Mouse (Mus musculus) midbrain, embryonic 14.5 days (tissue): ENCODE results near the gene Aldh18a1. TPM values are rescaled to one million over a fixed set of nuclear protein-coding genes. Genes with fewer than 3 reads are reported as not detected.

ENCODE experiments used
- ATAC-seq: fragments of 200-750 bp; cut with Nextera tagmentation; 2 replicates; pipeline ENCODE4 v1.8.0; 2017; ENCODE audit warnings: moderate number of reproducible peaks, moderate library complexity; ENCODE audit not compliant: low FRiP score, low TSS enrichment
- DNase-seq: peaks from one replicate; pipeline ENCODE4 v3.0.0-alpha.2; 2015
- H3K27ac ChIP-seq: fragments of 300-500 bp; sonication (generic); replicated peaks from 2 replicates; pipeline ENCODE4 v1.5.1; 2014; ENCODE audit warnings: mild to moderate bottlenecking, low read depth, low read length, moderate library complexity
- H3K27me3 ChIP-seq: fragments of 300-500 bp; sonication (generic); 2 replicates; pipeline ENCODE4 v1.6.1; 2014; ENCODE audit warnings: low read length, control low read depth, mixed read lengths; ENCODE audit not compliant: control insufficient read depth, insufficient read depth
- H3K36me3 ChIP-seq: fragments of 300-500 bp; sonication (generic); 2 replicates; pipeline ENCODE4 v1.6.1; 2014; ENCODE audit warnings: low read length, control low read depth; ENCODE audit not compliant: control insufficient read depth, insufficient read depth
- H3K4me1 ChIP-seq: fragments of 300-500 bp; sonication (generic); 2 replicates; pipeline ENCODE4 v1.6.1; 2014; ENCODE audit warnings: mild to moderate bottlenecking, antibody characterized with exemption, low read length, control low read depth; ENCODE audit not compliant: control insufficient read depth, insufficient read depth
- H3K4me2 ChIP-seq: fragments of 300-500 bp; sonication (generic); 2 replicates; pipeline ENCODE4 v1.6.1; 2014; ENCODE audit warnings: mild to moderate bottlenecking, low read length, moderate library complexity
- H3K4me3 ChIP-seq: fragments of 300-500 bp; sonication (generic); replicated peaks from 2 replicates; pipeline ENCODE4 v1.5.1; 2014; ENCODE audit warnings: low read depth, low read length
- H3K9ac ChIP-seq: fragments of 300-500 bp; sonication (generic); replicated peaks from 2 replicates; pipeline ENCODE4 v1.6.1; 2014; ENCODE audit warnings: mild to moderate bottlenecking, low read length, moderate library complexity
- H3K9me3 ChIP-seq: fragments of 300-500 bp; sonication (generic); 2 replicates; pipeline ENCODE4 v1.6.1; 2016; ENCODE audit warnings: low read length, control low read depth, mixed read lengths; ENCODE audit not compliant: control insufficient read depth
- WGBS: fragments of 180-500 bp; shearing (Covaris S2); extraction: QIAGEN DNeasy Blood & Tissue Kit; methylation state at CpG from one replicate; pipeline ENCODE4 v1.1.7; 2014; 5-methylcytosine and 5-hydroxymethylcytosine counted together
- polyA plus RNA-seq: library from polyadenylated mRNA; unstranded; fragments of >200 nt; fragmentation: Nextera tagmentation; extraction: Ambion mirVana; gene quantifications from 2 replicates; pipeline ENCODE4 v1.2.1, GENCODE M21; 2014

The Aldh18a1 gene
- 45.2 and 57.8 TPM in 2 replicates for polyA plus RNA-seq

DNA sequence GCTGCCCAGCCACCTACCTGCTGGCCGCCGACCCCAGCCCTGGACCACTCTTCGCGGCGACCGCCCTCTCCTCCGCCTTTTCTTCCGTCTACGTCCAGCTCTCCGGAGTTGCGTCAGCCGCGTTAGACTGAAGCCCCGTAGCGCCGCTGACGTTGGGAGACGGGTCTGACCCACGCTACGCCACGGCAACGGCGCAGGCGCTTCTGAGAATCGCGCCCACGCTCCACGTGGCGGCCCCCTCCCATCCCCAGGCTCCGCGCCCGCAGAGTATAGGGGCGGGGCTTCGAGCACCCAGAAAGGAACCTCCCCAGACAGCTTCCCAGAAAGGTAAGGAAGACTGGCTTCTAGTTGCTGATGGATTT lies at the start of gene Aldh18a1:
Gene Aldh18a1, minus strand, starts transcription at position 171 of the 362 bp plus-strand sequence.
- H3K9ac ChIP-seq: peak within 1 kb of the TSS; percentile 84
- DNase-seq: peak; percentile 99
- ATAC-seq: peak; percentile 95
- H3K4me3 ChIP-seq: peak within 1 kb of the TSS; percentile 79
- WGBS: under 1% methylated on average over 34 of the region's 34 CpGs
- H3K27me3 ChIP-seq: no peaks in the 10 kb centered on the region
- H3K27ac ChIP-seq: peak within 1 kb of the TSS; percentile 62
- no peaks in the 10 kb centered on the region for H3K9me3 ChIP-seq
- peaks cover 11% of the 10 kb centered on the region for H3K36me3 ChIP-seq
- peak within 1 kb of the TSS; percentile 62 for H3K4me2 ChIP-seq
- H3K4me1 ChIP-seq: peaks cover 16% of the 10 kb centered on the region

- Histone ChIP-seq H3K4me1 (no peaks in the 10 kb centered on the region), H3K36me3 (no peaks in the 10 kb centered on the region), H3K27me3 (no peaks in the 10 kb centered on the region), H3K4me2 (no peak overlapping the region), H3K4me3 (no peak overlapping the region), H3K9ac (no peak overlapping the region), H3K27ac (no peak overlapping the region), H3K9me3 (no peaks in the 10 kb centered on the region)
- ATAC-seq: no peak
- no peak for DNase-seq
- 92% methylated on average over 7 of the region's 7 CpGs for WGBS
These were observed 49.3 kb upstream of the Aldh18a1 start for GRCm38 (mm10) chr19:40637601-40638000.

DNA sequence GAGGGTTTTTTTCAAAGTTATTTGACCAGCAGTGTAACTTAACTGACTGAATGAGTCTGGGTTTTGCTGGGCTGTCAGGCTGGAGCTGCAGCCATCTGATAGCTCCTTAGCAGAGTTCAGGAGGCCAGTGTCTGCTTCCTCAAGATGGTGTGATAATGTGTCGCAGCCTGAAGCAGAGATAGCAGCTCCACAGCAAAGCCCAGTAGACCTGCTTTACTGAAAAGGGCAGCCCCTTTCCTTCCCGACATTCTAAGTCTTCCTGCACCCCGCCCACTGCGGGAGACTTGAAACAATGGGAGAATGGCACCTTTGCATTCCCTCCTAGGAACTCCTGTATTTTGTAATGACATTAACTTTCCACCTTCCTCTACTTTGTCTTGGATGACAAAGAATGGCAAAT lies 48.8 kb upstream of the Aldh18a1 start:
- no peak for DNase-seq
- Histone ChIP-seq H3K36me3 (no peaks in the 10 kb centered on the region), H3K27me3 (no peaks in the 10 kb centered on the region), H3K4me2 (no peak overlapping the region), H3K4me3 (no peak overlapping the region), H3K4me1 (no peaks in the 10 kb centered on the region), H3K9me3 (no peaks in the 10 kb centered on the region), H3K9ac (no peak overlapping the region), H3K27ac (no peak overlapping the region)
- WGBS: 76% methylated on average over 4 of the region's 4 CpGs
- ATAC-seq: no peak

- H3K4me1 ChIP-seq: no peaks in the 10 kb centered on the region
- H3K9me3 ChIP-seq: no peaks in the 10 kb centered on the region
- no peak overlapping the region for H3K4me2 ChIP-seq
- DNase-seq (no peak), ATAC-seq (no peak)
- H3K9ac ChIP-seq: no peak overlapping the region
- H3K27ac ChIP-seq: no peak overlapping the region
- WGBS: 76% methylated on average over 1 of the region's 1 CpGs
- no peaks in the 10 kb centered on the region for H3K27me3 ChIP-seq
- no peak overlapping the region for H3K4me3 ChIP-seq
- H3K36me3 ChIP-seq: no peaks in the 10 kb centered on the region
These were observed 44.9 kb upstream of the Aldh18a1 start for GRCm38 (mm10) chr19:40633144-40633543.

DNA sequence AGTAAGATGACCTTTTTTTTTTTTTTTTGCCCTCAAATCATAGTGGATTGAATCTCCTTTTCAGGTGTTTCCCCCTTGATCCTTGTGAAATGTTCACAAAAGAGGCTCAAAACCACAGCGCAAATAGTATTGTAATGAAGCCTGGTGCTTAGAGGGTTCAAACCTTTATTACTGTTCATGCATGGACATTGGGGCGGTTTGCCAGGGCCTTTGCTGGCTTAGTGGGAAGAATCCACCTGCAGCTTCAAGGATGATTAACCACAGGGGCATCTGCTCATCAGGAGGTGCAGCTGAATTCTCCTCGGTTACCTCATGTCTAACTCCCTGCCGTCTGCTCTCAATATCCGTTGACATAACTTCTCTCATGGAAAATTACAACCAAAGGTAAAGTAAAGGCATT lies 44.4 kb upstream of the Aldh18a1 start:
- no peaks in the 10 kb centered on the region for H3K4me1 ChIP-seq
- no peaks in the 10 kb centered on the region for H3K9me3 ChIP-seq
- no peaks in the 10 kb centered on the region for H3K27me3 ChIP-seq
- H3K4me3 ChIP-seq: no peak overlapping the region
- no peak overlapping the region for H3K27ac ChIP-seq
- 77% methylated on average over 5 of the region's 5 CpGs for WGBS
- H3K36me3 ChIP-seq: no peaks in the 10 kb centered on the region
- no peak for DNase-seq
- no peak for ATAC-seq
- no peak overlapping the region for H3K9ac ChIP-seq
- H3K4me2 ChIP-seq: no peak overlapping the region

GRCm38 (mm10) chr19:40632193-40632592 lies 43.9 kb upstream of the Aldh18a1 start:
- ATAC-seq (no peak), DNase-seq (no peak)
- H3K9ac ChIP-seq: no peak overlapping the region
- no peaks in the 10 kb centered on the region for H3K9me3 ChIP-seq
- no peaks in the 10 kb centered on the region for H3K36me3 ChIP-seq
- WGBS: 79% methylated on average over 3 of the region's 3 CpGs
- no peak overlapping the region for H3K4me2 ChIP-seq
- H3K27ac ChIP-seq: no peak overlapping the region
- no peaks in the 10 kb centered on the region for H3K27me3 ChIP-seq
- no peak overlapping the region for H3K4me3 ChIP-seq
- H3K4me1 ChIP-seq: no peaks in the 10 kb centered on the region

GRCm38 (mm10) chr19:40630606-40631005 lies 42.3 kb upstream of the Aldh18a1 start:
- DNase-seq: no peak

GRCm38 (mm10) chr19:40630096-40630495 lies 41.8 kb upstream of the Aldh18a1 start:
- 90% methylated on average over 3 of the region's 3 CpGs for WGBS
- Histone ChIP-seq H3K27ac (no peak overlapping the region), H3K36me3 (no peaks in the 10 kb centered on the region), H3K27me3 (no peaks in the 10 kb centered on the region), H3K4me1 (no peaks in the 10 kb centered on the region), H3K9ac (no peak overlapping the region), H3K4me3 (no peak overlapping the region), H3K4me2 (no peak overlapping the region), H3K9me3 (no peaks in the 10 kb centered on the region)
- DNase-seq (no peak), ATAC-seq (no peak)

More at GRCm38 (mm10) chr19:40630606-40631005, 42.3 kb upstream of the Aldh18a1 start:
- no peaks in the 10 kb centered on the region for H3K36me3 ChIP-seq
- WGBS: 82% methylated on average over 7 of the region's 7 CpGs
- H3K27ac ChIP-seq: no peak overlapping the region
- H3K9ac ChIP-seq: no peak overlapping the region
- no peak overlapping the region for H3K4me2 ChIP-seq
- no peaks in the 10 kb centered on the region for H3K9me3 ChIP-seq
- H3K4me3 ChIP-seq: no peak overlapping the region
- no peak for ATAC-seq
- no peaks in the 10 kb centered on the region for H3K4me1 ChIP-seq
- H3K27me3 ChIP-seq: no peaks in the 10 kb centered on the region

- DNase-seq: no peak
- Histone ChIP-seq H3K4me3 (no peak overlapping the region), H3K4me2 (no peak overlapping the region), H3K9ac (no peak overlapping the region), H3K27me3 (no peaks in the 10 kb centered on the region), H3K27ac (no peak overlapping the region), H3K36me3 (no peaks in the 10 kb centered on the region), H3K4me1 (no peaks in the 10 kb centered on the region), H3K9me3 (no peaks in the 10 kb centered on the region)
- no peak for ATAC-seq
These were observed 40.7 kb upstream of the Aldh18a1 start for GRCm38 (mm10) chr19:40628950-40629349.
